Mouse (Mus musculus) lung, postnatal 25 days (tissue): ENCODE measurements around the gene Cdca5.
"Not testable (repeated sequence)": the region's sequence is repeated elsewhere in the genome, so short reads cannot be mapped to it uniquely, and the experiment has no call there.

ENCODE experiments used
- DNase-seq: peaks from one replicate; pipeline ENCODE4 v3.0.0; 2022; ENCODE audit warnings: low spot score

Cdca5 gene

DNA sequence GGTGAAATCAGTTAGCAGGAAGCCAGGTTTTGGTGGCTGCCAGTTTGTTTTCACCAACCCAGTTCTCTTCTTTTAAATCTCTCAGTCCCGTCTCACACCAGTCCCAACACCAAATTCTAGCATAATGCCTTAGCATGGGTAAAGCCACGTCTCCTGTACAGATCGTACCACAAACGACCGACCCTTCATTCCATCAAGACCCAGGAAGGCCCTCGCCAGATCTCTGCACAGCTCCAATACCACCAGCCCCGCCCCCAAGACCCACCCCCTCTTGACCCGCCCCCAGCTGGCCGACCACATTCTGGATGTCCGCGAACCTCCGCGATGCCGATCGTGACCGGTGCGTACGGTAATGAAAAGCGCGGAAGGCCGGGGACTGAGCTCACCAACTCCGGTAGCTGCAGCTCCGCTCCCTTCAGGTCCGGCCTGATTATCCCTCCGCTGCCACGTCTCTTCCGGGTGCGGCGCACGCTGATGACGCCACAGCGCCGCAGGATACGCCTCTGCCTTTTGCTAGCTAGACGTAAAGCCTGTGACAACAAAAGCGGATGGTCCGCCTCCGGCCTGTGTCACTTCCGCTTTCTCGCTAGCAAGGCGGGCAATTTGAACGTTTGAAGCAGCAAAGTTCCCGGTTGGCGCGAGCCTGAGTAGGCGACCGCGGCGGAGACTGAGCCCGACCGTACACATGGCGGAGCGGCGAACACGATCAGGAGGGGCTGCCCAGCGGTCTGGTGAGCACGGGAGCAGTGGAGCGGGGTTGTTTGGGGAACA is at the start of gene Cdca5, which contains the start of gene Zfpl1:
TSS of gene Cdca5 (plus strand) at position 506 of the 771 bp plus-strand sequence.
TSS of gene Zfpl1 (minus strand) at position 479 of the 771 bp plus-strand sequence.
- peak; percentile 97 for DNase-seq

DNA sequence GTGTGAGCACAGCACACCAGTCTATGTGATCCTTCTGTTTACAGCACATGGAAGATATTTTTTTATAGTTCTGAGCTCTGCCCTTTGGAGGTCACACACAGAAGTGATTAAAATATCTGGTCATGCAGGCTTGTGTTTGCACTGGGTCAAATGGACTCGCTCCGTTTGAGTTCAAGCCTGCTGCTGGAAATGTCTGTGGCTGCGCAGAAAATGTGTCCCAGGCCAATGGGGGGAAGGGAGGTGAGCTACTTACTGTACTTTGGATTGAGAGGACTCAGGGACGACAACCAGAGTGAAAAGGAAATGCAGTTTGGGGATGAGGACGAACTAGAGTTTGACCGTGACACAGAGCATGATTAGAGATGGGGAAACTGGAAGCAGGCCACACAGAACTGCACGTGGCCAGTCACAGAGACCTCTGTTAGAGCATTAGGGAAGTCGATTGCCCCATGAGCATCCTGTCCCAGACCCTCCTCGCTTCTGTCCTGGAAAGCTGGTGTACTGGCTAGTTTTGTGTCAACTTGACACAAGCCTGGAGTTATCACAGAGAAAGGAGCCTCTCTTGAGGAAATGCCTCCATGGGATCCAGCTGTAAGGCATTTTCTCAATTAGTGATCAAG is 48.7 kb upstream of the Cdca5 start:
- no peak for DNase-seq

DNA sequence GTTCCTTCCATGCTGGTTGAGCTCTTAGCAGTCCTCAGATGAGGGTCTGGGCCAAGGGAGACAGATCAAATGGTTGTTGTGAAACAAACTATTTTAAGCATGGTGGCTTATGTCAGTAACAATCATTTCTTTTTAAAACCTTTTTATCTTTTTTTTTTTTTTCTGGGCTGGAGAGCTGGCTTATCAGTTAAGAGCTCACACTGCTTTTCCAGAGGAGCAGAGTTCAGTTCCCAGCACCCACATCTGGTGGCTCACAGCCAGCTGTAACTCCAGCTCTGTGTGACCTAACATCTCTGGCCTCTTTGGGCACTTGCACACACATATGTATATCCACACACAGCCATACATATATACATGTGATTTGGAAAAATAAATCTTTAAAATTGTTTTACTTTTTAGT is 47.1 kb upstream of the Cdca5 start:
- no peak for DNase-seq

GRCm38 (mm10) chr19:6038326-6038725 is 46.5 kb upstream of the Cdca5 start:
- no peak for DNase-seq

DNA sequence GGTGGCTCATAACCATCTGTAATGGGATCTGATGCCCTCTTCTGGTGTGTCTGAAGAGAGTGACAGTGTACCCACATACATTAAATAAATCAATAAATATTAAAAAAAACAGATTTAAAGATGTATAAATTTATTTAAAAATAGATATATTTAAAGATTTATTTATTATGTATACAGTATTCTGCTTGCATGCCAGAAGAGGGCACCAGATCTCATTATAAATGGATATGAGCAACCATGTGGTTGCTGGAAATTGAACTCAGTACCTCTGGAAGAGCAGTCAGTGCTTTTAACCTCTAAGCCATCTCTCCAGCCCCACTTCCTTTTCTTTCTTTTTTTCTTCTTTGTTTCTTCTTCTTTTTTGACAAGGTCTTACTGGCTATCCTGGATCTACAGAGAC is 44.8 kb upstream of the Cdca5 start:
- no peak for DNase-seq

DNA sequence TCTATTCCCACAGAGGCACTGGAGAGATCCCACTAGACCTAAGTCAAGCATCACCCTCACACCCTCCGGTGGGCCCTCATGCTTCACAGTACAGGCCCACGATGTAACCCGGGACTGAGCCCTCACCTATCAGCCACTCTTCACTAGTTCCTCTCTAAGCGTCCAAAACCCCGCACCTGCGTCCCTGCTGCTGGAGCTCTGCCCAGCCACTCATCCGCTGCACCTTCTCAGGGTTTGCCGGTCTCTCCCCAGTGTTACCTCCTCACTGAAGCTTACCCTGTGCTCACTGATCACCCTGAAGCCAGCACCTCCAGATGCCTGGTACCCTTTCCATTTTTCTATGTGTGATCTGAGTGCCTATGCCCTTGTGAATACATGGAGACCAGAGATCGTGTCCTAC is 42.5 kb upstream of the Cdca5 start:
- DNase-seq: no peak

GRCm38 (mm10) chr19:6044102-6044501 is 40.7 kb upstream of the Cdca5 start:
- DNase-seq: not testable (repeated sequence)

GRCm38 (mm10) chr19:6045366-6046293 is 39.2 kb upstream of the Cdca5 start:
- peak; percentile 53 for DNase-seq

DNA sequence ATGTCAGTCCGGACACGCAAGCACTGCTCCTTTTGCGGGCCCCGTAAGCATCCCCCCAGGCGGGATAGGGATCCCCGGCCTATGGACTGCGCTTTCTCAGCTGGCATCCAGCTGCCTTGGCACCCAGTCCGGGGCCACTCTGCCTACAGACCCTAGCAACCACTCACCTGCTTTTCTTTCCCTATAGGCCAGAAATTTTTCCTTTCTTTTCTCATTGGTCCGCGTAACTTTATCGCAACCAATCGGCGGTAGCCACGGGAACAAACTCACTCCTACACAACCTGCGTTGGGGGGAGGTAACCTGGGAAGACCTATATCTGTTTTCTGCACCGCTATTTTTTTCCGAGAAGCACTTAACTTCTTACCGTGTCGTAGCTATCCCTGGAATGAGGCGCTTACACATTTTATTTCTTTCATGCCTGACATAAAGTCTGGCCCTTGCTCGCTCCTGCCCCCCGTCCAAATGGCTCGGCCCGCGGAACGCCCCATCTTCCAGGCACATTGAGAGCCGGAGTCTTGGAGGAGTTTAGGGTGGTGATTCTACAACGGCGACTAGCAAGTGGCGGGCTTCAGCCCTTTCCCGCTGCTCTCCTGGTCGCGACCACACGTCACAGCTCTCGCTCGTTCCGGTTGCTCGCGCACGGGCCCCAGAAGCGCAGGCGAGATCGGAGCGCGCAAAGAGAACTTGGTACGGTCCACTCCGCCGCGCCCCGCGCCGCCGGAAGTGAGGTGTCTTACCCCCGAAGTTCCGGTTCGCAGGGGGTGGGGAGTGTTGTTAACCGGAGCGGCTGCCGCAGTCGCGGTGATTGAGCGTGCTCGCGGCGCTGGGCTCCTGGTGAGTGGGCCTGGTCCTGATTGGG is 38.3 kb upstream of the Cdca5 start, which contains the start of gene Syvn1:
TSS of gene Syvn1 (plus strand) at position 283 of the 860 bp plus-strand sequence.
- DNase-seq: peak; percentile 96

DNA sequence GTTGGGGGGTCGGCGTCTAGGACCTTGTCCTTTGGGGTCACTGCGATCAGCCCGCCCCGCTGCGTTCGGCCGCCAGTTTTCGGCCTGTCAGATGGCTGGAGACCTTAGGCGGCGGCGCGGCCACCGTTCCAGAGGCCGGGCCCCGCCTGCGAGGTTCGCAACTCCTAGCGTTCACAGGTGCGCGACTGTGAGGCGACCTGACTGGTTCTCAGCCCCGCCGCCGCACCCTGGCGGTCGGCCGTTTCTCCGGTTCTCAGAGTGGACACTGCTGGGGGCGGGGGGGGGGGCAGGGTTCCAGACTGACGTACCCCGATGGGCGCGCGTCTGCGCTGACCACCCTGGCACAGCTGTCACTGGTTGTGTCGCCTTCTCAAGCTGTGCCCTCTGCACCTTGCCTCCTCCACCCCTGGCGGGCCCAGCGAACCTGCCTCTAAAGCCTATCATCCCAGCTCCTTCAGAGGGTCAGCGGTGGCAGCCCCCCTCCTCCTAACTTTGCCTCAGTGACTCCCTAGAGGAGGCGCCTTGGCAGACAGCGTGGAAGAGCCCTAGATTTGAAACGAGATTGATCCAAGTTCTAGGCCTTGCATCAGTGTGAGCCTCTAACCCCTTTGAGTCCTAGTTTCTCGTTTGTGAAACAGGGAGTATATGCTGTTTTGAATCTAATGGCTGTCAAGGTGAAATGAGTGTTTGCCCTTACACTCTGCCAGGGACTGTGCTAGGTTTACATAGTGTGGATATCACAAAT is 37.5 kb upstream of the Cdca5 start:
- no peak for DNase-seq

DNA sequence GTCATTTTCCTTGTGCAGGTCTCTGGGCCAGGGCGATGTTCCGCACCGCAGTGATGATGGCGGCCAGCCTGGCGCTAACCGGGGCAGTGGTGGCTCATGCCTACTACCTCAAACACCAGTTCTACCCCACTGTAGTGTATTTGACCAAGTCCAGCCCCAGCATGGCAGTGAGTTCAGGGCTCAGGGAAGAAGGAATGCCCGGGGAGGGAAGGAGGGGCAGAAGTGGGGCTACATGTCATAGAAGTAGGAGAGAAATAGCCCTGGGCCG is 37.0 kb upstream of the Cdca5 start:
- no peak for DNase-seq

- DNase-seq: no peak
Observed at GRCm38 (mm10) chr19:6048681-6049410, 35.9 kb upstream of the Cdca5 start.

DNA sequence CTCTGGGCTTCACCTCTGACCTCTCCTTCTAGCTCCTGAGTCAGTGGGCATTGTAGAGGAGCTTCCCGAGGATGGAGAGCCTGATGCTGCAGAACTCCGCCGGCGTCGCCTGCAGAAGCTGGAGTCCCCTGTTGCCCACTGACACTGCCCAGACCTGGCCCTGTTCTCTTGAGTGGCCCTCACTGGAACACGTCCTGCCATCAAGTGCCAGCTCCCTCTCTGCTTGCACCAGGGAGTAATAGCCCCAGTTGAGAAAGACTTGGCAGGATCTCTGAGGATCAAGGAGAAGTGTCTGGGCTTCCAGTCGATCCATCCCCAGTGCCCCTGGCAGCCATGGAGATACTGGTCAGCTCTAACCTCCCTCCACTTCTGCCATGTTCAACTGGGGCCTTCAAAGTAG is 32.3 kb upstream of the Cdca5 start:
- no peak for DNase-seq

GRCm38 (mm10) chr19:6054296-6054695 is 30.5 kb upstream of the Cdca5 start:
- DNase-seq: no peak

- DNase-seq: no peak
Observed at GRCm38 (mm10) chr19:6056696-6057095, 28.1 kb upstream of the Cdca5 start.

- peak; percentile 98 for DNase-seq
Observed at GRCm38 (mm10) chr19:6057313-6058096, 27.3 kb upstream of the Cdca5 start, which contains the start of the genes Mrpl49 and Fau. Mrpl49 (minus strand) TSS chr19:6057785. Fau (plus strand) TSS chr19:6057844.

- DNase-seq: no peak
Observed at GRCm38 (mm10) chr19:6058513-6058912, 26.3 kb upstream of the Cdca5 start.

GRCm38 (mm10) chr19:6058966-6059365 is 25.8 kb upstream of the Cdca5 start:
- no peak for DNase-seq

- DNase-seq: peak; percentile 97
Observed at GRCm38 (mm10) chr19:6061021-6061533, 23.7 kb upstream of the Cdca5 start, which contains the start of gene Znhit2. Znhit2 (plus strand) TSS chr19:6061192.
